Mouse (Mus musculus): ENCODE data around the gene Nkx6-2. TPM values are rescaled to one million over a fixed set of nuclear protein-coding genes. Genes with fewer than 3 reads are reported as not detected.
A peak's percentile ranks its signal among the peaks of the same experiment; 100 is the strongest.

Gene Nkx6-2
- polyA plus RNA-seq, 1 experiment from 2014 or later: 8.4 TPM

DNA sequence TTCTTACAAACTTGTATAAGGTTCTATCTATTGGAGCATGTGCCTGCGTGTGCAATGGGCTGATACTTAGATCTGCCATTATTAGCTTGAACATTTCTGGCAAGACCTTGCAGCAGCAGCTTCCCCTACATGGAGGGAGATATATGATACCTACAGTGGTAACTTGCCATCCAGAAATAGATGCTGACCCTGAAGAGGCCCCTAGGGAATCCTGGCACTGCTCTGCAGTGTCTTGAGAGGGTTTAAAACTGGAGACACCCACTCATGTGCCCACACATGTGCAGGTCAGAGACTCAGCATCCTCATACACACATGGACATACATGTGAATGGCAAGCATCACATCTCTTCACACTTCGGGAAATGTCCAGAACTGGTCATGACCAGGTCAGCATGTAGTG, 18.4 kb downstream of the Nkx6-2 start:
- ATAC-seq (ENCODE audit: low FRiP score): no peak
- Histone ChIP-seq H3K9ac (no peak overlapping the region), H3K36me3 (replicated peaks) (no peaks in the 10 kb centered on the region), H3K9me3 (no peaks in the 10 kb centered on the region), H3K4me1 (peaks cover 7% of the 10 kb centered on the region; the same call in 1 of the 2 replicates), H3K4me3 (replicated peaks) (no peak overlapping the region), H3K27ac (no peak overlapping the region), H3K27me3 (peaks cover 43% of the 10 kb centered on the region), H3K4me2 (no peak overlapping the region)
- WGBS: 94% methylated on average over 2 of the region's 2 CpGs

DNA sequence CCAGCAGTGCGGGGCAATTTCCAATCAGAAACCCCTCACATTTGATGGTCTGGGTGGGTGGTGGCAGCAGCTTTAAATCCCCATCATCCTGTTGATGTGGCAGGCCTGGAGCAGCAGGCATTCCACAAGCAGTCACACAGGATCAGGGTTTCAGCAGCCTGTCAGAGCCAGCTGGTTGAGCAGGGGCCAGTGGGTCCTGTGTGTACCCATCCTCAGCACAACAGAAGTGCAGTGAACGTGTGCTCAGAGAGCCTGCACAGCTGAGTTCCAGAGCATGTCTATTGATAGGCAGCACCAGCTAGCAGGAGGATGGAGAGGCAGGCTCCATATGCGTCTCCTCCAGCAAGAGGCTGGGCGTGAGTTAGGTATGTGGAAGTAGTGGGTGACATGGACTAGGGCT, 19.2 kb downstream of the Nkx6-2 start:
- no peak overlapping the region for H3K4me3 ChIP-seq (replicated peaks)
- no peak for ATAC-seq (ENCODE audit: low FRiP score)
- peaks cover 7% of the 10 kb centered on the region; the same call in 1 of the 2 replicates for H3K4me1 ChIP-seq
- no peak overlapping the region for H3K4me2 ChIP-seq
- H3K9me3 ChIP-seq: no peaks in the 10 kb centered on the region
- WGBS: 76% methylated on average over 4 of the region's 4 CpGs
- H3K36me3 ChIP-seq (replicated peaks): no peaks in the 10 kb centered on the region
- H3K9ac ChIP-seq: no peak overlapping the region
- H3K27ac ChIP-seq: no peak overlapping the region
- peaks cover 50% of the 10 kb centered on the region for H3K27me3 ChIP-seq

GRCm38 (mm10) chr7:139559659-139560058, 22.9 kb downstream of the Nkx6-2 start:
- Histone ChIP-seq H3K27ac (no peak overlapping the region), H3K9ac (no peak overlapping the region), H3K36me3 (replicated peaks) (no peaks in the 10 kb centered on the region), H3K27me3 (peaks cover 60% of the 10 kb centered on the region), H3K9me3 (no peaks in the 10 kb centered on the region), H3K4me1 (peaks cover 21% of the 10 kb centered on the region), H3K4me3 (replicated peaks) (no peak overlapping the region), H3K4me2 (no peak overlapping the region)
- 92% methylated on average over 10 of the region's 10 CpGs for WGBS
- ATAC-seq (ENCODE audit: low FRiP score): no peak

- H3K9me3 ChIP-seq: no peaks in the 10 kb centered on the region
- H3K4me3 ChIP-seq (replicated peaks): no peak overlapping the region
- H3K9ac ChIP-seq: no peak overlapping the region
- peaks cover 13% of the 10 kb centered on the region for H3K4me1 ChIP-seq
- 0 out of 2 replicates have a peak, but pooled peaks have one; percentile 53 for ATAC-seq (ENCODE audit: low FRiP score)
- no peak overlapping the region for H3K27ac ChIP-seq
- no peaks in the 10 kb centered on the region for H3K36me3 ChIP-seq (replicated peaks)
- H3K27me3 ChIP-seq: peaks cover 66% of the 10 kb centered on the region
- no peak overlapping the region for H3K4me2 ChIP-seq
- whole genome bisulfite sequencing: 13% methylated on average over 10 of the region's 10 CpGs
These were observed 25.7 kb downstream of the Nkx6-2 start for GRCm38 (mm10) chr7:139556746-139557526.

DNA sequence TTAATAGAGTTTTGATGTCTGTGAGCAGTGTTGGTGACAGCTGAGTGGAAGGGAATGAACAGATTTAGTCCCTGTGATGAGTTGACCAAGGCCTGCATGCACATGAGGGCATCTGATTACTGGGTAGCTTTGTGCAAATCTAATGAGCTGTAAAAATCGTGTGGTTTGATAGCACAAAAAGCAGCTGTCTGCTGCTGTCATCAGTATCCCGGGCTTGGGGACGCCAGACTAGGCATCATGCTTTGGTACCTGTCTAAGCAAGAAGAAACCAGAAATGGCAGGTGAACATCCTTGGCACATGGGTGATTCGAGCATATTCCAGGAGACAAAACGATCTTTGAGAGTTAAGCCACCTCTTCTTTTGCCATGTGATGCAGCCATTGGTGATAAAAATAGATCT, 26.3 kb downstream of the Nkx6-2 start:
- H3K27ac ChIP-seq: no peak overlapping the region
- peaks cover 16% of the 10 kb centered on the region for H3K4me1 ChIP-seq
- H3K4me3 ChIP-seq (replicated peaks): no peak overlapping the region
- H3K9me3 ChIP-seq: no peaks in the 10 kb centered on the region
- H3K27me3 ChIP-seq: peaks cover 67% of the 10 kb centered on the region
- no peak overlapping the region for H3K9ac ChIP-seq
- WGBS: 14% methylated on average over 5 of the region's 5 CpGs
- no peaks in the 10 kb centered on the region for H3K36me3 ChIP-seq (replicated peaks)
- ATAC-seq (ENCODE audit: low FRiP score): no peak
- H3K4me2 ChIP-seq: no peak overlapping the region

- Histone ChIP-seq H3K27ac (no peak overlapping the region), H3K4me3 (replicated peaks) (no peak overlapping the region), H3K4me1 (peaks cover 27% of the 10 kb centered on the region), H3K4me2 (no peak overlapping the region), H3K9ac (no peak overlapping the region), H3K9me3 (no peaks in the 10 kb centered on the region), H3K27me3 (peaks cover 78% of the 10 kb centered on the region), H3K36me3 (replicated peaks) (no peaks in the 10 kb centered on the region)
- 41% methylated on average over 2 of the region's 2 CpGs for WGBS
- no peak for ATAC-seq (ENCODE audit: low FRiP score)
These were observed 31.1 kb downstream of the Nkx6-2 start for GRCm38 (mm10) chr7:139551519-139551918.

DNA sequence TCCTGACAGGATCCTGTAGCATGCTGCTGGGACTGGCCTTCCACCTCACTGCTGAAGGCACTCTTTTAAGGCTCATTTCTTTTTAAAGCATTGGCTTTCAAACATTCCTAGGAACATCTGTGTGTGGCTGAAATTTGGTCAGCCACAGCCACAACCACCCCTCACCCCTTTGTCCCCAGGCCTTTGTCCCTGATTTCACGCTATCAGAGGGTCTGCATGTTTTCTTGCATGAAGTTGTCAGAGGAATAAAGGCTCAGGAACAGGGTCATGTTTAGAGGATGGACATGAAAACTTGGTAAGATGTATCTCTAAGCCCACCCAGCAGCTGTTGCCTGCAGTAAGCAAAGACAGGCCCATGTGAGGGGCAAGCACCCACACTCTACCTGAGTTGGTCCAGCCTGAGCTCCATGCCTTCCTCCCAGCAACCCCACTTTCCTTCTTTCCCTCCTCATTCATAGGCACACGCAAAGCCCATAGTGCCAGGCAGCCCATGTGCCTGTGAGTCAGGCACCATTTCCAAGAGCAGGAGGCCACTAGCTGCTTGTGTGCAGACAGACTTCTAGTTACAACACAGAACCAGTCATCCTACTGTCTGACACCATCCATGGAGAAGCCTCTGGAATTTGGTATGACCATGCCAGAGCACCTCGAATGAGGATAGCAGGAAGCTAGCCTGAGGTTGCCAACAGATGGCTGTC, 32.4 kb downstream of the Nkx6-2 start:
- ATAC-seq (ENCODE audit: low FRiP score): no peak
- no peaks in the 10 kb centered on the region for H3K9me3 ChIP-seq
- no peaks in the 10 kb centered on the region for H3K36me3 ChIP-seq (replicated peaks)
- H3K27me3 ChIP-seq: peaks cover 84% of the 10 kb centered on the region
- H3K4me3 ChIP-seq (replicated peaks): no peak overlapping the region
- no peak overlapping the region for H3K9ac ChIP-seq
- H3K4me1 ChIP-seq: peaks cover 34% of the 10 kb centered on the region
- H3K27ac ChIP-seq: no peak overlapping the region
- H3K4me2 ChIP-seq: no peak overlapping the region
- 71% methylated on average over 3 of the region's 3 CpGs for WGBS

GRCm38 (mm10) chr7:139547325-139547724, 35.3 kb downstream of the Nkx6-2 start:
- no peaks in the 10 kb centered on the region for H3K9me3 ChIP-seq
- H3K27me3 ChIP-seq: peaks cover 90% of the 10 kb centered on the region
- H3K4me2 ChIP-seq: no peak overlapping the region
- WGBS: 93% methylated on average over 2 of the region's 2 CpGs
- H3K27ac ChIP-seq: no peak overlapping the region
- no peak overlapping the region for H3K4me3 ChIP-seq (replicated peaks)
- peaks cover 45% of the 10 kb centered on the region for H3K4me1 ChIP-seq
- no peak overlapping the region for H3K9ac ChIP-seq
- no peak for ATAC-seq (ENCODE audit: low FRiP score)
- H3K36me3 ChIP-seq (replicated peaks): no peaks in the 10 kb centered on the region

DNA sequence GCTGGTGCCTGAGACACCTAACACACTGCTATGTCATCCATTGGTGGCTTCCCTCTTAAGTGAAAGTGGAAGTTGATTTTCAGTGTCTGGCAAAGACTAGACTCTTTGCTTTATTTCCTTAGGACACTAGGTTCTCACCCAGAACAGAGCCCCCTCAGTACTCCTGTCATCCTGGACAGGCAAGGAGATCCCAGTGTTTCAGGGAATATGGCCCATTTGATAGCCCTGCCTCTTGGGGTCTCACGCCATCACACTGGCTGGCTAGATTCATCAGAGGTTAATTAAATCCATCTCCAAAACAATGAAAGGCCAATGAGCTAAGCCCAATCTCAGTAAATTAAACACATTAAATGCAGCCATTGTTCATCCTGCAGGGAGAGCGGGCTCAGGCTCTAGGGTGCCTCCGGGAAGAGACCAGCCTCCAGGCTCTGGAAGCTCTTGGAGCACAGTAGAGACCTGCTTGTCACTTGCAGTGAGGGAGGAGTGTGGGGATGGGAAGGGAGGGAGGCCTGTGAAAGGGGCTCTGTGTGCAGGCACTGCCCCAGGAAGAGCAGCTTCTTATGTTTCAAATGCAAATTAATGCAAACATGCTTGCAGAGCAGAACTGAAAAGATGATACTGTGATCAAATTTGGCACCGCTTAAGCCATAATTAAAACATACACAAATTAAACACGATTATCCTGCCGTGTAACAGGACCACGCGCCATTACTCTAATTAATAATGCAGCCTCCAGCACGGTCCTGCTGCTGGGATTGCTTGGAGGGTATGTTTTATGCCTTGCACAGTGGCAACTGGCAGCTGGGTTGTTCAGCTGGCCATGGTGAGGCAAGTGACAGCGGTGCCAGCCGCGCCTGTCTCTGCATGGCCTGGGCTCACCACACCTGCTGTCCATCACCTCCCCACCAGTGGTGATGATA, 37.6 kb downstream of the Nkx6-2 start:
- H3K27ac ChIP-seq: peak overlapping the region; percentile 75
- ATAC-seq (ENCODE audit: low FRiP score): peak; percentile 91
- no peaks in the 10 kb centered on the region for H3K9me3 ChIP-seq
- H3K27me3 ChIP-seq: peaks cover 90% of the 10 kb centered on the region
- WGBS: 20% methylated on average over 12 of the region's 12 CpGs
- no peak overlapping the region for H3K4me3 ChIP-seq (replicated peaks)
- no peak overlapping the region for H3K9ac ChIP-seq
- H3K4me1 ChIP-seq: peaks cover 31% of the 10 kb centered on the region
- peak overlapping the region; percentile 9 for H3K4me2 ChIP-seq
- no peaks in the 10 kb centered on the region for H3K36me3 ChIP-seq (replicated peaks)

DNA sequence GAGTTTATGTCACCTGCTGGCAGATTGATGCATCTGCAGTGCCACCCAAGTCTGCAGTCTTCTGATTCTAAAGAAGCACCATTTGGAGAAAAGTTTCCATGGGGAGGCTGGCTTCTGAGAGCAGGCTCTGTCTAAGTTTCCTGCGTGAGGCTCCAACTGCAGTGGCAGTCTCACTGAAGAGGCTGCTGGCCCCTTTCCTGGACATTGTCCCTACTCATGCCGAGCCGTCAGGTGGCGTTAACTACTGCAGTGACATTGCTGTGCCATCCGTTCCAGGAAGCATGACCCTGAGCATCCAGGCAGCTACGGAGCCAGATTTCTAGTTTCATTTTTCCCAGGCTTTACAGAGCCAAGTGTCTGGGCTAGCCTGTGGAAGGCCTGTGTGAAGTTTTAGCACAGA, 41.2 kb downstream of the Nkx6-2 start:
- no peak for ATAC-seq (ENCODE audit: low FRiP score)
- H3K9me3 ChIP-seq: no peaks in the 10 kb centered on the region
- no peak overlapping the region for H3K4me2 ChIP-seq
- H3K36me3 ChIP-seq (replicated peaks): no peaks in the 10 kb centered on the region
- H3K4me1 ChIP-seq: peaks cover 22% of the 10 kb centered on the region
- H3K9ac ChIP-seq: no peak overlapping the region
- H3K4me3 ChIP-seq (replicated peaks): no peak overlapping the region
- WGBS: 87% methylated on average over 6 of the region's 6 CpGs
- H3K27me3 ChIP-seq: peaks cover 91% of the 10 kb centered on the region
- no peak overlapping the region for H3K27ac ChIP-seq

DNA sequence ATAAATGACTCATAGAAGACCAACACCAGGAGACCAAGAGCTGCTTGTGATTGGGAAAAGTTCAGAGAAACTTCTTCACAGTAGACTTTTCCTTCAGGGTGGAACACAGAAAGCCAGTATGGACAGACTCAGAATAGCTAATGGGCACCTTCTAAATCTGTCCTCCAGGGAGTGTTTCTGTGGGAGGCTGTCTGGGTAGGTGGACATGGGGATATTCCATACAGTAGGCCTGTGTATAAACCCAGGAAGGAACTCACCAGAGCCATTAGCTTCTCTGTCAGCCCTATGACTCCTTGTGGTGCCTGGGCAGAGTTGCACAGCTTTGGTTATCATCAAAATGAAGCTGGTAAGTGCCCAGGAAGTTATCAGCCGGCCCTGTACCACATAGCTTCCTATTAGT, 42.0 kb downstream of the Nkx6-2 start:
- ATAC-seq (ENCODE audit: low FRiP score): no peak
- WGBS: 81% methylated on average over 1 of the region's 1 CpGs
- H3K36me3 ChIP-seq (replicated peaks): no peaks in the 10 kb centered on the region
- H3K4me2 ChIP-seq: no peak overlapping the region
- no peak overlapping the region for H3K4me3 ChIP-seq (replicated peaks)
- H3K27ac ChIP-seq: no peak overlapping the region
- no peak overlapping the region for H3K9ac ChIP-seq
- peaks cover 91% of the 10 kb centered on the region for H3K27me3 ChIP-seq
- peaks cover 15% of the 10 kb centered on the region for H3K4me1 ChIP-seq
- H3K9me3 ChIP-seq: no peaks in the 10 kb centered on the region

- Histone ChIP-seq H3K4me1 (no peaks in the 10 kb centered on the region), H3K27ac (no peak overlapping the region), H3K4me2 (no peak overlapping the region), H3K36me3 (replicated peaks) (no peaks in the 10 kb centered on the region), H3K9ac (no peak overlapping the region), H3K27me3 (peaks cover 96% of the 10 kb centered on the region), H3K4me3 (replicated peaks) (no peak overlapping the region), H3K9me3 (no peaks in the 10 kb centered on the region)
- 82% methylated on average over 2 of the region's 2 CpGs for WGBS
- no peak for ATAC-seq (ENCODE audit: low FRiP score)
These were observed 44.1 kb downstream of the Nkx6-2 start for GRCm38 (mm10) chr7:139538541-139538940.
